Mouse (Mus musculus) urinary bladder, postnatal 25 days (tissue): ENCODE measurements at regions not wholly inside any gene's neighbourhood (a gene's known extent, or its start where the extent isn't known, plus 50 kb on each side); places are given as distances from the start of the nearest gene placed in this dataset.

Experiments used
- DNase-seq: peaks from one replicate; pipeline ENCODE4 v3.0.0; 2022; ENCODE audit warnings: low spot score

- DNase-seq = no peak
These were observed 56.4 kb upstream of the Adra2c start for GRCm38 (mm10) chr5:35221451-35222305.

DNA sequence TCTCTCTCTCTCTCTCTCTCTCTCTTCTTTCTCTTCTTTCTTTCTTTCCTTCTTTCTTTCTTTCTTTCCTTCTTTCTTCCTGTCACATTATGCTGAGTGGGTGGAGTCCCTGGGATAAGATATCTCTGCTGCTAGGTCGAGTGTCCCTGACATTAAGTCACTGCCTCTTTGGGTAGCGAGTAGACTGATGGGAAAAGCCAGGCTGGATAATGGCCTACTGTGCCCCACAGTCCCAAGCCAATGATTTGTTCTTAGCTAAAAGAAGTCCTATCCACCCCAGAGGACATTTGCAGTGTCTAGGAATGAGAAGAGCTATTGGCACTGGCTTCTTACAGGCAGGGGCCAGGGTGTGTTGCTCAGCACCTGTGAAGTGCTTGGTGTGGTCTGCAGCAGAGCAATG is 61.8 kb upstream of the Adra2c start:
- no peak for DNase-seq

- DNase-seq = no peak
These were observed 62.5 kb upstream of the Adra2c start for GRCm38 (mm10) chr5:35215480-35216195.

DNA sequence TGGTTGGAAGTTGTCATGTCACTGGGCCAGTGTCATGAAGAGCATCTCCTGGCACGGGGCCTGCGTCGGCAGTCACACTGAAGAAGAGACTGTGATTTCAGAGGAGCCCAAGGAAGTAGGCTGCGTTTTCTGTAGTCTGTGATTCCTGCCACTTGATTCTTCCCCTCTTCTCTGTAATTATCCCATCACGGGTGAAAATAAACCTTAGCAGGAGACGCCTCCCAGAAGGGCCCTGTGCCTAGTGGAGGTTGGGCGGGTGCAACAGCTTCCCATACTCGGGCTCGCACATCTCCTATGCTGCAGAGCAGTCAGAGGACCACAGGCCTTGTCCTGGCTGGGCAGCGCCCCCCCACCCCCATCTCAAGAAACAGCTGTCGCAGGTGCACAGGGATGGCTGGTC is 63.1 kb upstream of the Adra2c start:
- DNase-seq = no peak

GRCm38 (mm10) chr5:35209348-35209747 is 68.8 kb upstream of the Adra2c start:
- no peak for DNase-seq

- DNase-seq = no peak
These were observed 74.1 kb upstream of the Adra2c start for GRCm38 (mm10) chr5:35204049-35204448.

DNA sequence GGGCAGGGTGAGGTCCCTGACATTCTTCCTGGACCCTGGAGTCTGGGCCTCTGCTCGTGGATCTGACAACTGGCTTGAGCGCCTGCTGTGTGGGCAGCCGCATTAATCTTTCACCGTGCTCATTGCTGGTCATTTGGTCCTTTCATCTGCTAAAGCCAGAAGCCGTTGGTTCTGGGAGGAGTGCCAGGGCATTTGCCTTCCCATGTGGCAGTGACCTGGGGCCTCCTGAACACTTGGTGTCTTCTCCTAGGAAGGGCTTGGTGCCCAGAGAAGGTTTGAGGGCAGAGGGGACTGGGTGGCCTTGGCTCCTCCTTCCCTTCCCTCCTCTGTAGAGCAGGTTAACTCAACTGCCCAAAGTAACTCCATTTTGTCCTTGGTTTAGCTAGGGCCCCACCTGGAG is 79.7 kb upstream of the Adra2c start:
- no peak for DNase-seq

DNA sequence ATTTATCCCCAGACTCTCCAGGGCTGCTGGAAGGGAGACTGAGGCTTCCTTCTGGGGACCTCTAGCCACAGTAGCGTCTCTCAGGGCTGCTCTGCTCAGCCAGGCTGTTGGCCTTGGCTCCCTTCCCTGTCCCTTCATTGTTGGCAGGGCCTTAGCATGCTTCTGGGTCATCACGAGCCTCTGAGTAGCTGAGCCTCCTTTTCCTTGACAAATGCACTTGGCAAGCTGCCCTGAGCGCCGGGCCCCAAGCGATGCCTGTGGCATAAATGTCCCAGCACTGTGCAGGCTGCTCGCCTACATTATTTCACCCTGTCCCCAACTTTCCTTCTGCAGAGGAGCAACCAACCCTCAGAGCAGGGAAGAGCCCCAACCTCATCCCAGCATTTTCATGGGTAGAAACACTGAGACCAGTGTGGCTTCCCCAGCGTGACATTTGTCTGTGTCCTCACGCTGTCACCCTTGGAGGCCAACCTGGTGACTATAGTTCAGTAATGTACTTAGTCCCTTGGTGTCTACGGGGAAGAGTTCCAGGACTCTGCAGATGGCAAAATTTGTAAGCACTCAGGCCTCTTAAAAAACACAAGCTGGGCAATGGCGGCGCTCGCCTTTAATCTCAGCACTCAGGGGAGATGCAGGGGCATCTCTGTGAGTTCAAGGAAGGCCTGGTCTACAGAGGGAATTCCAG is 83.7 kb upstream of the Lrpap1 start:
- DNase-seq = peak; percentile 11

DNA sequence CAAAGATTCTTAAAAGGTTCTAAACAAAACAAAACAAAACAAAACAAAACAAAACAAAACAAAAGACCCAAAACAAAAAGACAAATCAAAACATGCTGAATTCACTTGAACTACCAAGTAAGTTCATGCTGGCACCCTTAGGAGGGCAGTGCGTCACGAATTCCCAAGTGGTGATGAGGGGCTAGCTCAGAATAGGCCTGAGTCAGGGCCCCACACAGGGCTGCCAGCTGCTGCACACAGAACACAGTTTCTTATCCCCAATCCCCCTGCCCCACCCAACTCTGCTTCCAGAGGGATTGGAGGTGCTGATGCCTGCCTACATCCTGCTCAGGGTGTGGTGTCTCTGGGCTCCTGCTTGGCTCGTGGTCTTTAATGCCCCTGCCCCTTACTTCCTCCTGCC is 80.3 kb upstream of the Lrpap1 start:
- no peak for DNase-seq

DNA sequence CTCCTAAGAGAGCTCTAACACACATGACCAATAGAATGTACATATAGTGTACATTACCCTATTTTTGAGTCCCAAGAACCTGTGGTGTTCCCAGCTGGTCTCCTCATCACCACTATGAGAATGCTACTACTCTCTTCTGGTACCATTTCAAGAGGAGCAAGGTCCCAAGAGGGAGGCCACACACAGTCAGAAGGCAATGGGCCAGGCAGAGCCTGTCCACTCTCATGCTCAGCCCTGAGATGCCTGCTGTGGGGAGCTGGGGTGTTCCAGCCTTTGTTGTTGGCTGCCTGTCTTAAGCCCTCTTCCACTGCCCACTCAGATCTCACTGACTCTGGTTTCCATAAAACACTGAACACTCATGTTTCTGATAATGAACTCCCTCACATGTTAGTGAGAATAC is 79.7 kb upstream of the Lrpap1 start:
- DNase-seq = no peak

DNA sequence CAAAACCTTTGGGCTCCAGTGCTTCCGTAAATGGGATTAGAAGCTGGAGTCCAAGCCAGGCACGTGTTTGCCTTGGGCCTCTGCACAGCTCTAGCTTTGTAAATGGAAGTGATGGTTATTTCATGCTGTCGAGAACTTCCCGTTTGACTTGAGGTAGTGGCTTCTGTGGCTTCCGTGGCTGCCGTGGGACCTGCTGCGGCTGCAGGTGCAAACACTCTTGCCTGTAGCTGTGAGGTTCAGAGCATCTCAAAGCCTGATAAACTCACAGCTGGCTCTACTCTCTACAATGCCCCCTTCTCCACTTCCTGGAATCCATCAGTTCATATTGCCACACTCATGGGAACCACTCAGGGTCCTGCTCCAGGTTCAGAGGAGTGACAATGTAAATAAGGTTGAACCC is 77.9 kb upstream of the Lrpap1 start:
- DNase-seq = no peak

DNA sequence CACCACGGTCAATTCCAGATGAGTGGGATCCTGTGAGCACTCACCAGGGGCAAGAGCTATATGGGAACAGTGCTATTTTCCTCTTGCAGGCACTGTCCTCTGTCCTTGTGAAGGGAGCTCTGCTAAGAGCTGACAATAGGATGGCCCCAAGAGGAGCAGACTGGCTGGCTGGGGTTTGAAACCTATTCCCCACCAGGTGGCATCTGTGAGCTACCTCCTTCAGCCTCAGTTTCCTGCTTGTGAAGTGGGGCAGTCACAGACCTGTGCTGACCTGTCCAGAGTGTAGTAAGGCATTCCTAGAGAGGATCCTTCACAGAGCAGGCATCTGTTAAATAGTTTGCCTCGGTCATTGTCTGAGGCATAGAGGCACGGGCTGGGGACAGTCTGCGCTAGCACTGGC is 71.8 kb upstream of the Lrpap1 start:
- DNase-seq = peak; percentile 6

DNA sequence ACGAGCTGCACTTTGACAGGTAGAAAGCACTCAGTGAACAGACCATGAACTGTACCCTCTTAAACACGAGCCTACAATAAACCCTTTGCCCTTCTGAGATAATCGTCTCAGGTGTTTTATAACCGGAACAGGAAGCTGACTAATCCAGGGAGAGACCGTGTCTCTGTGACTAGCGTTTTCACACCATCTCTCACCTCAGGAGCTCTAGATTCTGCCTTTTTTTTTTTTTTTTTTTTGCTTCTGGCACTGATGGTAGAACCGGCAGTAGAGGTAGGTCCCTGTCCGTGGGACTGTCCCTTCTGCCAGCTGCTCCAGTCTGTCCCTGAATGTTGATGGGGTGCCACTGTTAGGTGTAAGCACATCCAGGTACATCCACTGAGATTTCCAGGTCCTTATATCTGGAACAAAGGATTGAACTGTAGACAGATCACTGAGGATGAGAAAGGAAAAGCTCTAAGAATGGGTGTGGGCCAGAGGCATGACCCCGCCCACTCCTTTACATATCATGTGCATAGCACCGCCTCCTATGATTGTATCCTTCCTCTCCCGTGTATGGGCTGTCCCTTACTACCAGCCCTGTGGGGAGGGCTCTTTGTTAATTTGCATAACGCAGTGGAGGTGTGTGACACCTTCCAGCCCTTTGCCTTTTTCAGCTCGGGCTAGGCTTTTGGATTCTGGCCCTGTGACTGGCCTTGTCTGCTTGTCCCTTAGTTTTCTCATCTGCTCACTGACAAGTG is 70.7 kb upstream of the Lrpap1 start:
- DNase-seq = no peak

GRCm38 (mm10) chr5:35174318-35174717 is 68.8 kb upstream of the Lrpap1 start:
- no peak for DNase-seq

DNA sequence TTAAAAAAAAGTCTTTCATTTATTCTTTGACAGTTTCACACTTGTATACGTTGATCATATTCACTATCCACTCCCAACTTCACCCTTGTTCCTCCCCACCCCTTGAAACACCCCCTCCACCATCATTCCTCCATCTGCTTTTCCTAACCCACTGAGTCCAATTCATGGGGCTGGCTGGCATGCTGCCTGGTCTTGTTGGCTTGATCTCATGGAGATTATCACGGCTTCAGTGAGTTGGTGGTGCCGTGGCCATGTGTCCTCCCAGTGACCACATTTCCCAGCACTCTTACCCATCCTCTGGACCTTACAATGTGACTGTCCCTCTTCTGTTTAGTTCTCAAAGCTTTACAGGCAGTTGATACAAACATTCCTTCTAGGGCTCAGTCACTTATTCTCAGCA is 65.8 kb upstream of the Lrpap1 start:
- no peak for DNase-seq

- DNase-seq = no peak
These were observed 65.0 kb upstream of the Lrpap1 start for GRCm38 (mm10) chr5:35170369-35171130.

GRCm38 (mm10) chr5:35169614-35170293 is 64.2 kb upstream of the Lrpap1 start:
- DNase-seq = no peak

GRCm38 (mm10) chr5:35168853-35169252 is 63.3 kb upstream of the Lrpap1 start:
- DNase-seq = no peak

GRCm38 (mm10) chr5:35168369-35168768 is 62.8 kb upstream of the Lrpap1 start:
- DNase-seq = no peak

DNA sequence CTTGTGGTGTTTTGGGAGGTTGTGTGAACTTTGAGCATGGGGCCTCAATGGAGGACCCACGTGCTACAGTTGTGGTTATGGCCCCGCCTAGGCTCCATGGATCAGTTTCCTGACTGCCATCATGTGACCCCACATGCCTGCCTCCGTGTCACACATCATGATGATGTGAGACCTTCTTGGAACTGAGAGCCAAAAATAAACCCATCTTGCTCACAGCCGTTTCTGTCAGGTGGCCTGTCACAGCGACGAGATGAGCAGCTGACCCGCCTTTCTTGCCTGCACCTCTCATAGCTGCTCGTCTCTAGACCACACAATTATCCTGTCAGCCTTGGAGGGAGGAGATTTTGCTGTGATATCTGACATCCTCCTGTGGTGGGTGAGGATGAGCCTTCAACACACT is 60.4 kb upstream of the Lrpap1 start:
- no peak for DNase-seq

DNA sequence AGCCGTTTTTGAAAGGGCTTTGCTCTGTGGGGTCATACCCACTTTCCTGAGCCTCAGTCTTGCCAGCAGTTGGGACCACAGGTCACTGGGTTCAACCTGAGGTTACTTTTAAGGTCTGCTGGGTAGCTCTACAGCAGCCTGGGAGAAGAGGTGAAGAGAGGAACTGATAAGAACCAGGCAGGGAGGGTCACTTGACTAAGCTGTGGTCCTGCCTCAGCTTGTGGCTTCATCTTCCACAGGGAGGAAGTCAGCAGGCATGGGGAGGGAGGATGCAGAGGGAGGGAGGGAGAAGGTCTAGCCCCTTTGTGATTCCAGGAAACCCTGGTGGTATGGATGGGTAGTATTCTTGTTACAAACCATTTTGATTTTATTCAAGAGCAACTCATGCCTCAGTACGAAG is 59.9 kb upstream of the Lrpap1 start:
- DNase-seq = no peak
